Mouse (Mus musculus): Measurements from ENCODE around the gene Fgfr2. TPM values are rescaled to one million over a fixed set of nuclear protein-coding genes. Genes with fewer than 3 reads are reported as not detected.

Fgfr2 gene
- polyA plus RNA-seq, 1 experiment: 0.17 TPM

DNA sequence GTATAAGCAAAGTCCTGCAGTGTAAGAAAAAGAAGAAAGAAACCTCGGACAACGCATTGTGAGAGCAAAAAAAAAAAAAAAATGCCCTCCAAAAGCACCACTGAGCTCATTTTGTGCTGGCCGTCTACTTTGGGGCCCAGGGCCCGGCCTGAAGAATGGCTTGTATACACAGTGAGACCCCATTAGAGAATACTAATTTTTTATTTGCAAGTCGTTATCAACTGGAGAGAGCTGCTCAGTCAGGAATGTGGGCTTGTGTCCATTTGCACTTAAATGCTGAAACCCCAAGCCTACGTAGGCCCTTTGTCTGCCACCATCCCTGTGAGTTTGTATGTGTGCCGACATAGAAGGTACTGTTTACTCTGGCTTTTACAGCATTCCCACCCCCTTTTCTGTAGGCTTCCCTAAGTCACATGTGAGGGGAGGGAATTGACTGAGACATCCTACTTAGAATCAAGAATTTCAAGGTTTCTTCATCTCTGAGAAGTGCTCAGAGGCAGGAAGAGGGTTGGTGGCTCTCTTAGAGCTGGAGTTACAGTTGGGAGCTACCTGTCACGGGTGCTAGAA lies 1785.6 kb downstream of the Fgfr2 start:
- Histone ChIP-seq H3K36me3 (ENCODE audit: control insufficient read depth, insufficient read depth) (peaks cover 10% of the 10 kb centered on the region), H3K4me2 (ENCODE audit: low read depth) (no peak overlapping the region), H3ac (ENCODE audit: control insufficient read depth, insufficient read length) (no peak overlapping the region), H3K79me2 (ENCODE audit: control insufficient read depth, insufficient read depth) (no peaks in the 10 kb centered on the region), H3K27me3 (ENCODE audit: control insufficient read depth, insufficient read depth, insufficient read length) (no peaks in the 10 kb centered on the region), H3K4me3 (no peak overlapping the region)
- no peak for TF ChIP-seq MYOG (IDR thresholded peaks at IDR 0.05; ENCODE audit: control insufficient read depth in 1 of 3, insufficient read depth in 1 of 3, insufficient read length in 2 of 3, low read depth in 2 of 3)
- no peak for TF ChIP-seq TCF12 (IDR thresholded peaks at IDR 0.05; ENCODE audit: insufficient read depth, poor library complexity, severe bottlenecking)

GRCm38 (mm10) chr7:131333564-131333963 lies 1789.6 kb downstream of the Fgfr2 start, which contains the start of gene Fam24a:
TSS of gene Fam24a (plus strand) at chr7:131333864.
- H3ac ChIP-seq (ENCODE audit: control insufficient read depth, insufficient read length): no peak within 1 kb of the TSS
- no peaks in the 10 kb centered on the region for H3K27me3 ChIP-seq (ENCODE audit: control insufficient read depth, insufficient read depth, insufficient read length)
- no peak within 1 kb of the TSS for H3K4me2 ChIP-seq (ENCODE audit: low read depth)
- TF ChIP-seq MAX (IDR thresholded peaks at IDR 0.05; ENCODE audit: low read depth): no peak
- no peak for TF ChIP-seq CEBPB (IDR thresholded peaks at IDR 0.05; ENCODE audit: insufficient read depth, poor library complexity, severe bottlenecking)
- TF ChIP-seq SRF (IDR thresholded peaks at IDR 0.05; ENCODE audit: control insufficient read depth, insufficient read length, low read depth): no peak
- TF ChIP-seq MYOG (IDR thresholded peaks at IDR 0.05; ENCODE audit: control insufficient read depth in 1 of 3, insufficient read depth in 1 of 3, insufficient read length in 2 of 3, low read depth in 2 of 3): no peak
- no peak for TF ChIP-seq USF1 (IDR thresholded peaks at IDR 0.05; ENCODE audit: low read depth)
- TF ChIP-seq TCF12 (IDR thresholded peaks at IDR 0.05; ENCODE audit: insufficient read depth, poor library complexity, severe bottlenecking): no peak
- no peak for TF ChIP-seq POLR2A (IDR thresholded peaks at IDR 0.05; ENCODE audit: insufficient read length, low read depth)
- no peaks in the 10 kb centered on the region for H3K79me2 ChIP-seq (ENCODE audit: control insufficient read depth, insufficient read depth)
- H3K4me3 ChIP-seq: no peak within 1 kb of the TSS
- no peaks in the 10 kb centered on the region for H3K36me3 ChIP-seq (ENCODE audit: control insufficient read depth, insufficient read depth)

DNA sequence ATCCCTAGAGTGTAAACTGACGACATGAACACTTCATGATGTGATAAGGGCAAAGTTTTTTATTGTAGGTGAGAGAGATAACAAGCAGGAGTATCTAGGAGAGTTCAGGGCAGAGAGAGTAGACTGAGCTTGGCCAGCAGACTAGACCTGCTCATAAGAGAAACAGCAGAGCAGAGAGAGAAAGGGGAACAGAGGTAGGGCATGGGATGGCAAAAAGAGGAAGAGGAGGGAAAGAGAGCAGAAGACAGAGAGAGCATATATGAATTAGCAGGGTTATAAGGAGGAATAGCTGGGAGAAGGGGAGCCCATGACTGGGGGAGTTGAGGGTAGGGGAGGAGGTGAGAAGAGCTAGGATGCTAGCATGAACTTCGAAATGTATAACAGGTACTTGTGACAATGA lies 1791.5 kb downstream of the Fgfr2 start:
- H3ac ChIP-seq (ENCODE audit: control insufficient read depth, insufficient read length): no peak overlapping the region
- TF ChIP-seq REST (IDR thresholded peaks at IDR 0.05; ENCODE audit: insufficient read depth, insufficient read length) (no peak), CEBPB (IDR thresholded peaks at IDR 0.05; ENCODE audit: insufficient read depth, poor library complexity, severe bottlenecking) (no peak), SRF (IDR thresholded peaks at IDR 0.05; ENCODE audit: control insufficient read depth, insufficient read length, low read depth) (no peak), MAX (IDR thresholded peaks at IDR 0.05; ENCODE audit: low read depth) (no peak), TCF12 (IDR thresholded peaks at IDR 0.05; ENCODE audit: insufficient read depth, poor library complexity, severe bottlenecking) (no peak), E2F4 (IDR thresholded peaks at IDR 0.05; ENCODE audit: insufficient read depth) (no peak), MYOG (IDR thresholded peaks at IDR 0.05; ENCODE audit: control insufficient read depth in 1 of 3, insufficient read depth in 1 of 3, insufficient read length in 2 of 3, low read depth in 2 of 3) (no peak), POLR2AphosphoS2 (IDR thresholded peaks at IDR 0.05; ENCODE audit: insufficient read length, low read depth) (no peak), MYOD1 (IDR thresholded peaks at IDR 0.05; ENCODE audit: control insufficient read depth in 1 of 3, insufficient read length in 2 of 3, low read depth in 2 of 3) (no peak), POLR2A (IDR thresholded peaks at IDR 0.05; ENCODE audit: insufficient read length, low read depth) (no peak), TCF3 (IDR thresholded peaks at IDR 0.05; ENCODE audit: insufficient read length, low read depth) (no peak), USF1 (IDR thresholded peaks at IDR 0.05; ENCODE audit: low read depth) (no peak)
- H3K4me2 ChIP-seq (ENCODE audit: low read depth): no peak overlapping the region
- no peak overlapping the region for H3K4me3 ChIP-seq
- H3K27me3 ChIP-seq (ENCODE audit: control insufficient read depth, insufficient read depth, insufficient read length): no peaks in the 10 kb centered on the region
- no peaks in the 10 kb centered on the region for H3K36me3 ChIP-seq (ENCODE audit: control insufficient read depth, insufficient read depth)
- H3K79me2 ChIP-seq (ENCODE audit: control insufficient read depth, insufficient read depth): no peaks in the 10 kb centered on the region

GRCm38 (mm10) chr7:131329416-131329815 lies 1793.7 kb downstream of the Fgfr2 start, which contains the start of gene Fam24b:
TSS of gene Fam24b (minus strand) at chr7:131329516.
- Histone ChIP-seq H3K4me2 (ENCODE audit: low read depth) (no peak within 1 kb of the TSS), H3ac (ENCODE audit: control insufficient read depth, insufficient read length) (no peak within 1 kb of the TSS), H3K79me2 (ENCODE audit: control insufficient read depth, insufficient read depth) (no peaks in the 10 kb centered on the region), H3K27me3 (ENCODE audit: control insufficient read depth, insufficient read depth, insufficient read length) (no peaks in the 10 kb centered on the region), H3K36me3 (ENCODE audit: control insufficient read depth, insufficient read depth) (no peaks in the 10 kb centered on the region), H3K4me3 (no peak within 1 kb of the TSS)
- no peak for TF ChIP-seq MAX (IDR thresholded peaks at IDR 0.05; ENCODE audit: low read depth)
- no peak for TF ChIP-seq CEBPB (IDR thresholded peaks at IDR 0.05; ENCODE audit: insufficient read depth, poor library complexity, severe bottlenecking)
- TF ChIP-seq E2F4 (IDR thresholded peaks at IDR 0.05; ENCODE audit: insufficient read depth): no peak
- TF ChIP-seq USF1 (IDR thresholded peaks at IDR 0.05; ENCODE audit: low read depth): no peak
- no peak for TF ChIP-seq MYOG (IDR thresholded peaks at IDR 0.05; ENCODE audit: control insufficient read depth in 1 of 3, insufficient read depth in 1 of 3, insufficient read length in 2 of 3, low read depth in 2 of 3)
- TF ChIP-seq SRF (IDR thresholded peaks at IDR 0.05; ENCODE audit: control insufficient read depth, insufficient read length, low read depth): no peak
- no peak for TF ChIP-seq TCF12 (IDR thresholded peaks at IDR 0.05; ENCODE audit: insufficient read depth, poor library complexity, severe bottlenecking)
- no peak for TF ChIP-seq MYOD1 (IDR thresholded peaks at IDR 0.05; ENCODE audit: control insufficient read depth in 1 of 3, insufficient read length in 2 of 3, low read depth in 2 of 3)
- TF ChIP-seq POLR2AphosphoS2 (IDR thresholded peaks at IDR 0.05; ENCODE audit: insufficient read length, low read depth): no peak
- no peak for TF ChIP-seq POLR2A (IDR thresholded peaks at IDR 0.05; ENCODE audit: insufficient read length, low read depth)
- no peak for TF ChIP-seq REST (IDR thresholded peaks at IDR 0.05; ENCODE audit: insufficient read depth, insufficient read length)

DNA sequence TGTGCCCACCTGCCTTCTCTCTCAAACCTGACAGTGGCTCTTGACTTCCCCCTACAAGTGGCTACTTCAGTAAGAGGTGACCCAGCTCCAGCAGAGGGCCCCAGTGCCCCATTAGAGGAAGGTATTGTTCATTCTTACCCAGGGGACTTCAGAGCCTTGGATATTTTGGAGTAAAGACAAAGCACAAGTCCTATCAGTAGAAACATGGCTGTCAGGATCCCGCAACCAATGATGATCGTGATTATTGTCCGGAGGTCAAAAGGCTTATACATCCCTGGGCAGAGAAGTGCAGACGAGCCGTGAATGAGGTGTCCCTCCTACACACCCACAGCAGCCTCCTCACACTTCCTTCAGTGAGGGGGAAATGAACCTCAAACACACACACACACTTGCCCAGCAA lies 1796.1 kb downstream of the Fgfr2 start:
- H3K4me2 ChIP-seq (ENCODE audit: low read depth): no peak overlapping the region
- H3K36me3 ChIP-seq (ENCODE audit: control insufficient read depth, insufficient read depth): no peaks in the 10 kb centered on the region
- H3K4me3 ChIP-seq: no peak overlapping the region
- no peaks in the 10 kb centered on the region for H3K79me2 ChIP-seq (ENCODE audit: control insufficient read depth, insufficient read depth)
- TF ChIP-seq SRF (IDR thresholded peaks at IDR 0.05; ENCODE audit: control insufficient read depth, insufficient read length, low read depth) (no peak), MAX (IDR thresholded peaks at IDR 0.05; ENCODE audit: low read depth) (no peak), TCF12 (IDR thresholded peaks at IDR 0.05; ENCODE audit: insufficient read depth, poor library complexity, severe bottlenecking) (no peak), CEBPB (IDR thresholded peaks at IDR 0.05; ENCODE audit: insufficient read depth, poor library complexity, severe bottlenecking) (no peak), MYOG (IDR thresholded peaks at IDR 0.05; ENCODE audit: control insufficient read depth in 1 of 3, insufficient read depth in 1 of 3, insufficient read length in 2 of 3, low read depth in 2 of 3) (no peak), POLR2AphosphoS2 (IDR thresholded peaks at IDR 0.05; ENCODE audit: insufficient read length, low read depth) (no peak), MYOD1 (IDR thresholded peaks at IDR 0.05; ENCODE audit: control insufficient read depth in 1 of 3, insufficient read length in 2 of 3, low read depth in 2 of 3) (no peak), E2F4 (IDR thresholded peaks at IDR 0.05; ENCODE audit: insufficient read depth) (no peak), REST (IDR thresholded peaks at IDR 0.05; ENCODE audit: insufficient read depth, insufficient read length) (no peak), TCF3 (IDR thresholded peaks at IDR 0.05; ENCODE audit: insufficient read length, low read depth) (no peak), POLR2A (IDR thresholded peaks at IDR 0.05; ENCODE audit: insufficient read length, low read depth) (no peak), USF1 (IDR thresholded peaks at IDR 0.05; ENCODE audit: low read depth) (no peak)
- H3K27me3 ChIP-seq (ENCODE audit: control insufficient read depth, insufficient read depth, insufficient read length): no peaks in the 10 kb centered on the region
- no peak overlapping the region for H3ac ChIP-seq (ENCODE audit: control insufficient read depth, insufficient read length)
